Mouse (Mus musculus): ENCODE measurements around the gene Hmcn1. TPM values are rescaled to one million over a fixed set of nuclear protein-coding genes. Genes with fewer than 3 reads are reported as not detected.
A peak's percentile ranks its signal among the peaks of the same experiment; 100 is the strongest.

The Hmcn1 gene
- polyA plus RNA-seq, 1 experiment: 0.12 TPM

DNA sequence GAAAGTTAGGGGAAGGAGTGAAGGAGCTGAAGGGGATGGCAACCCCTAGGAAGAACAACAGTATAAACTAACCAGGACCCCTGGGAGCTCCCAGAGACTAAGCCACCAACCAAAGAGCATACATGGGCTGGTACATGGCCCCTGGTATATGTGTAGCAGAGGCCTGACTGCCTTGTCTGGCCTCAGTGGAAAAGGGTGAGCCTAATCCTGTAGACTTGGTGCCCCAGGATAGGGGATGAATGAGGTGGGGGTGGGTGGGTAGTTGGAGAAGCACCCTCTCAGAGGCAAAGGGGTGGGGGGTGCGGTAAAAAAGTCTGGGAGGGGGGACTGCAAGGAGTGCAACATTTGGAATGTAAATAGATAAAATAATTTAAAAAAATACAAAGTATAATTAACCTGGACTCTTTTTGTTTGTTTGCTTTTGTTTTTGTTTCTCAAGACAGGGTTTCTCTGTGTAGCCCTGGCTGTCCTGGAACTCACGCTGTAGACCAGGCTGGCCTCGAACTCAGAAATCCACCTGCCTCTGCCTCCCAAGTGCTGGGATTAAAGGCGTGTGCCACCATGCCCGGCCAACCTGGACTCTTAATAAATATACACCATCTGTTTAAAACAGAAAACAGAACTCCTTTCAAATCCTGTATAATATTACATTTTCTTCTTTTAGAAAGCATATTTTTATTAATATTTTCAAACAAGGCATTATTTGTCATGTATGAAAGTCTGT, 423.3 kb downstream of the Hmcn1 start:
- no peak overlapping the region for H3K4me3 ChIP-seq
- TF ChIP-seq TCF12 (IDR thresholded peaks at IDR 0.05; ENCODE audit: insufficient read depth, poor library complexity, severe bottlenecking) (no peak), POLR2A (IDR thresholded peaks at IDR 0.05; ENCODE audit: insufficient read length, low read depth) (no peak), MYOD1 (IDR thresholded peaks at IDR 0.05; ENCODE audit: control insufficient read depth in 1 of 3, insufficient read length in 2 of 3, low read depth in 2 of 3) (no peak), CEBPB (IDR thresholded peaks at IDR 0.05; ENCODE audit: insufficient read depth, poor library complexity, severe bottlenecking) (no peak), MYOG (IDR thresholded peaks at IDR 0.05; ENCODE audit: control insufficient read depth in 1 of 3, insufficient read depth in 1 of 3, insufficient read length in 2 of 3, low read depth in 2 of 3) (no peak), TCF3 (IDR thresholded peaks at IDR 0.05; ENCODE audit: insufficient read length, low read depth) (no peak), POLR2AphosphoS2 (IDR thresholded peaks at IDR 0.05; ENCODE audit: insufficient read length, low read depth) (no peak), USF1 (IDR thresholded peaks at IDR 0.05; ENCODE audit: low read depth) (no peak), E2F4 (IDR thresholded peaks at IDR 0.05; ENCODE audit: insufficient read depth) (no peak), REST (IDR thresholded peaks at IDR 0.05; ENCODE audit: insufficient read depth, insufficient read length) (no peak), SRF (IDR thresholded peaks at IDR 0.05; ENCODE audit: control insufficient read depth, insufficient read length, low read depth) (no peak), MAX (IDR thresholded peaks at IDR 0.05; ENCODE audit: low read depth) (no peak)
- no peak overlapping the region for H3ac ChIP-seq (ENCODE audit: control insufficient read depth, insufficient read length)
- no peaks in the 10 kb centered on the region for H3K27me3 ChIP-seq (ENCODE audit: control insufficient read depth, insufficient read depth, insufficient read length)
- H3K4me2 ChIP-seq (ENCODE audit: low read depth): no peak overlapping the region
- H3K36me3 ChIP-seq (ENCODE audit: control insufficient read depth, insufficient read depth): no peaks in the 10 kb centered on the region
- no peaks in the 10 kb centered on the region for H3K79me2 ChIP-seq (ENCODE audit: control insufficient read depth, insufficient read depth)

DNA sequence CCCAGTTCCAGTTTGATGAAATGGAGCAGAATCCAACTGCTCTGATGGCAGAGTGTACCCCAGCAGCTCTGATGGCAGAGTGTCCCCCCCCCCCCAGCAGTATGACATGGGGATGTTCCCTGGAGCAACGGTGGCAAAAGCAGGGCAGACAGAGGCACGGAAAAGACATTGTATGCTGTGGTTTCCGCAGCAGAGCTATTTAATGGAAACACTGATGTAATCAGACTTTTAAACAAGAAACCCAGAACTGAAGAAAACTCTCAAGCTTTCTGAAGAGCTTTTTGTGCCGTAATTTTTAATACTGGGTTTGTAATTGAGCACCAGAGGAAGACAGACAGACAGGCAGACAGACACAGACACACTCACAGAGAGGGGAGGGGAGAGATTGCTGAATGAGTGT, 426.9 kb downstream of the Hmcn1 start:
- TF ChIP-seq MYOG (IDR thresholded peaks at IDR 0.05; ENCODE audit: control insufficient read depth in 1 of 3, insufficient read depth in 1 of 3, insufficient read length in 2 of 3, low read depth in 2 of 3): no peak
- no peaks in the 10 kb centered on the region for H3K79me2 ChIP-seq (ENCODE audit: control insufficient read depth, insufficient read depth)
- H3K4me3 ChIP-seq: no peak overlapping the region
- H3K27me3 ChIP-seq (ENCODE audit: control insufficient read depth, insufficient read depth, insufficient read length): no peaks in the 10 kb centered on the region
- H3ac ChIP-seq (ENCODE audit: control insufficient read depth, insufficient read length): no peak overlapping the region
- peak overlapping the region; percentile 42 for H3K4me2 ChIP-seq (ENCODE audit: low read depth)
- H3K36me3 ChIP-seq (ENCODE audit: control insufficient read depth, insufficient read depth): no peaks in the 10 kb centered on the region

DNA sequence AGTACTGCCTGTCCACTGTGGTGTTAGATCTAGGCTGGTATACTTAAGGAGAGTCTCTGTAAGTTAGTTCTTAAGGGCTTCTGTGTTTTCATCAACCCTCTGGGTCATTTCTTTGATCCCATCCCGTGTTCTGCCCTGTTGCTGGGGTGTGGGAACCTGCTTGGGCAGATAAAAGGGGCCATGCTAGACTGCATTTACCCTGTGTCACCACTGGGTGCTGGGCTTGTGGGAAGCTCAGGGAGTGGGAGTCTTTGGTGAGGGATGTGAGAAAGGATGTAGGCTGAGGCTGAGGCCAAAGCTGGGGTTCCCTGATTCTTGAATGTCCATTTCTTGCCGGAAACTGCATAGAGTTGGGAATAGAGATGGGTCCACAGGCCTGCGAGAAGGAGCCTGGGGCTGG, 436.6 kb downstream of the Hmcn1 start:
- Histone ChIP-seq H3K4me3 (no peak overlapping the region), H3K27me3 (ENCODE audit: control insufficient read depth, insufficient read depth, insufficient read length) (no peaks in the 10 kb centered on the region), H3ac (ENCODE audit: control insufficient read depth, insufficient read length) (no peak overlapping the region), H3K4me2 (ENCODE audit: low read depth) (no peak overlapping the region), H3K79me2 (ENCODE audit: control insufficient read depth, insufficient read depth) (no peaks in the 10 kb centered on the region), H3K36me3 (ENCODE audit: control insufficient read depth, insufficient read depth) (no peaks in the 10 kb centered on the region)
- TF ChIP-seq POLR2A (IDR thresholded peaks at IDR 0.05; ENCODE audit: insufficient read length, low read depth): no peak
- no peak for TF ChIP-seq TCF3 (IDR thresholded peaks at IDR 0.05; ENCODE audit: insufficient read length, low read depth)
- TF ChIP-seq USF1 (IDR thresholded peaks at IDR 0.05; ENCODE audit: low read depth): no peak
- TF ChIP-seq POLR2AphosphoS2 (IDR thresholded peaks at IDR 0.05; ENCODE audit: insufficient read length, low read depth): no peak
- no peak for TF ChIP-seq MYOD1 (IDR thresholded peaks at IDR 0.05; ENCODE audit: control insufficient read depth in 1 of 3, insufficient read length in 2 of 3, low read depth in 2 of 3)
- TF ChIP-seq REST (IDR thresholded peaks at IDR 0.05; ENCODE audit: insufficient read depth, insufficient read length): no peak
- TF ChIP-seq MYOG (IDR thresholded peaks at IDR 0.05; ENCODE audit: control insufficient read depth in 1 of 3, insufficient read depth in 1 of 3, insufficient read length in 2 of 3, low read depth in 2 of 3): no peak
- no peak for TF ChIP-seq SRF (IDR thresholded peaks at IDR 0.05; ENCODE audit: control insufficient read depth, insufficient read length, low read depth)
- no peak for TF ChIP-seq TCF12 (IDR thresholded peaks at IDR 0.05; ENCODE audit: insufficient read depth, poor library complexity, severe bottlenecking)
- TF ChIP-seq E2F4 (IDR thresholded peaks at IDR 0.05; ENCODE audit: insufficient read depth): no peak
- TF ChIP-seq CEBPB (IDR thresholded peaks at IDR 0.05; ENCODE audit: insufficient read depth, poor library complexity, severe bottlenecking): no peak
- TF ChIP-seq MAX (IDR thresholded peaks at IDR 0.05; ENCODE audit: low read depth): no peak

DNA sequence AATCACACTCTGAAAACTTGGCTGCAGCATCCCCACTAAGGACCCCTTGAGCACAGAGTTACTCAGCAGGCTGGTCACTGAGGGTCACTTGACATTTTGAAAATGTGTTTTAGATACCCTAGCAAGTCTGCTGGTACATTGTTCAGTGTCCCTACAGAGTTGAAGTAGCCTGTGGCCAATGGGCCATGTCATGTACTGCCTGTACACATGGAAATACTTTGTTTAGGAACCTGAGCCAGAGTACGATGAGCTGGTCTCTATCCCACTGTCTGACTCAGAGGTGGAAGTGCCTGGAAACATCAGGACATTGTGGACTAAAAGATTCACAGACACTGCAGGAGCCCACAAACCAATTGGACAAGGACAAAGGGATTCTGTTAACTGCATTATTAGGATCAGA, 441.8 kb downstream of the Hmcn1 start:
- Histone ChIP-seq H3K79me2 (ENCODE audit: control insufficient read depth, insufficient read depth) (no peaks in the 10 kb centered on the region), H3K4me3 (no peak overlapping the region), H3K4me2 (ENCODE audit: low read depth) (no peak overlapping the region), H3K36me3 (ENCODE audit: control insufficient read depth, insufficient read depth) (no peaks in the 10 kb centered on the region), H3K27me3 (ENCODE audit: control insufficient read depth, insufficient read depth, insufficient read length) (no peaks in the 10 kb centered on the region), H3ac (ENCODE audit: control insufficient read depth, insufficient read length) (no peak overlapping the region)
- TF ChIP-seq MYOG (IDR thresholded peaks at IDR 0.05; ENCODE audit: control insufficient read depth in 1 of 3, insufficient read depth in 1 of 3, insufficient read length in 2 of 3, low read depth in 2 of 3): no peak
- no peak for TF ChIP-seq E2F4 (IDR thresholded peaks at IDR 0.05; ENCODE audit: insufficient read depth)
- TF ChIP-seq MAX (IDR thresholded peaks at IDR 0.05; ENCODE audit: low read depth): no peak

DNA sequence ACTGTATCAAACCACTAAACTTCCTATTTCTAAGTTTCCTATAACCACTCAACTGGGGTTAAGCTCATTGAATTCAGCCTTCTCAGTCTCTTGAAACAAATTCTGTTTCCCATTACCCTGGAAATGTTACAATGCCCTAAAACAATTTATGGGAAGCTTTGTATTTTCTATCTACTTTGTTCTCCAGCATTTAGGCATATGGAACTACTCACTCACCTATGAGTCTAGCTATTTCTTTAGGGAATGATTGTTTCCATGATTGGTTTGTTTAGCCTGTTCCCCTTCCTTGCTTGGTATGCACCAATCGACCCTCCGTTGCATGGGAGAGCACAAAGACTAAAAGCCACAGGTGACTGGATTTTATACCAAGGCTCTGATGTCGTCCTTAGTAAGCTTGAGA, 446.8 kb downstream of the Hmcn1 start:
- Histone ChIP-seq H3K27me3 (ENCODE audit: control insufficient read depth, insufficient read depth, insufficient read length) (no peaks in the 10 kb centered on the region), H3K79me2 (ENCODE audit: control insufficient read depth, insufficient read depth) (no peaks in the 10 kb centered on the region), H3K4me2 (ENCODE audit: low read depth) (no peak overlapping the region), H3ac (ENCODE audit: control insufficient read depth, insufficient read length) (no peak overlapping the region), H3K4me3 (no peak overlapping the region), H3K36me3 (ENCODE audit: control insufficient read depth, insufficient read depth) (no peaks in the 10 kb centered on the region)
- TF ChIP-seq REST (IDR thresholded peaks at IDR 0.05; ENCODE audit: insufficient read depth, insufficient read length) (no peak), POLR2AphosphoS2 (IDR thresholded peaks at IDR 0.05; ENCODE audit: insufficient read length, low read depth) (no peak), USF1 (IDR thresholded peaks at IDR 0.05; ENCODE audit: low read depth) (no peak), MYOD1 (IDR thresholded peaks at IDR 0.05; ENCODE audit: control insufficient read depth in 1 of 3, insufficient read length in 2 of 3, low read depth in 2 of 3) (no peak), MYOG (IDR thresholded peaks at IDR 0.05; ENCODE audit: control insufficient read depth in 1 of 3, insufficient read depth in 1 of 3, insufficient read length in 2 of 3, low read depth in 2 of 3) (no peak), SRF (IDR thresholded peaks at IDR 0.05; ENCODE audit: control insufficient read depth, insufficient read length, low read depth) (no peak), MAX (IDR thresholded peaks at IDR 0.05; ENCODE audit: low read depth) (no peak), TCF3 (IDR thresholded peaks at IDR 0.05; ENCODE audit: insufficient read length, low read depth) (no peak), TCF12 (IDR thresholded peaks at IDR 0.05; ENCODE audit: insufficient read depth, poor library complexity, severe bottlenecking) (no peak), POLR2A (IDR thresholded peaks at IDR 0.05; ENCODE audit: insufficient read length, low read depth) (no peak), CEBPB (IDR thresholded peaks at IDR 0.05; ENCODE audit: insufficient read depth, poor library complexity, severe bottlenecking) (no peak), E2F4 (IDR thresholded peaks at IDR 0.05; ENCODE audit: insufficient read depth) (no peak)

Data from myocyte (in vitro differentiated cells).